Mouse (Mus musculus) layer of hippocampus, postnatal 25 days (tissue): ENCODE measurements around the gene Vim. TPM values are rescaled to one million over a fixed set of nuclear protein-coding genes. Genes with fewer than 3 reads are reported as not detected.

Source experiments
- DNase-seq, 2 experiments: peaks; one replicate each; pipeline ENCODE4 v3.0.0; 2022; ENCODE audit warnings: mixed read lengths in 2 of 2, low spot score in 1 of 2; ENCODE audit errors: extremely low spot score in 1 of 2
- total RNA-seq, 2 experiments: library from RNA; stranded (reverse); gene quantifications; 2 replicates each; pipeline ENCODE4 v1.2.3; 2021

Vim gene
- total RNA-seq, 2 experiments from 2014 or later, result 57.6 to 62.8 TPM

DNA sequence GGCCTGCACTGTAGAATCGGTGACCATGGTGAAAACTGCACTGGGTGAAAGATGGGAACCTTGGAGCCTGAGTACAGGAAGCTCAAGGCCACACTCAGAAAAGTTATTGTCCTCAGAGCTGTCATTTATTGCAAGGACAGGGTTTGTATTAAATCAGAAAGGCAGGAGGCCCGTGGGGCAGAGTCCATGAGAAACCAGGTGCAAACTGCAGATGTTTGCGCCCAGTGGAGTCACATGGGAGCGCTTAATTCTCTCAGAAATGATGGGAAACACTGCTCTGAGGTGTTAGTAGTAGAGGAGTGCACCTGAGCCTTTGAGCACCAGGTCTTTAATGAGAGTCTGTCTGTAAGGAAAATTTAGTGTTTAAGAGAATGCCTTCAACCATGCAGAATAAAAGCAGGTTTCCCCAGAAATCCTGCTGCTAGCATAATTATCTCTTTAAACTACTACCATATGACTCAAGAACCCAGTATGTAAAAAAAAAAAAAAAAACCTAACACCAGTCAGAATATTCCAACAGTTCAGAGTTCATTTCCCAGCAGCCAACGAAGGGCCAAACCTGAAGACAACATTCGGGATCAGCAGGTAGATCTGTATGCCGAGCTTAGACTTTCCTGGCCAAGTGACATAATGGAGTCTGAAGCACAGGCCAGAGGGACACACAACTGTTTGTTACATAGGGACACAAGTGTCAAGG lies 56.6 kb downstream of the Vim start:
- no peak for DNase-seq

Other genes with a start within 250 kb of the Vim start
- under 1 TPM; 0.10 to 0.14 TPM for gene Cubn, start 82.1 kb upstream of the Vim start, total RNA-seq
- 1 to 10 TPM; 4.8 to 6.4 TPM for gene Trdmt1, start 29.3 kb upstream of the Vim start, total RNA-seq
- gene St8sia6, start 220.1 kb downstream of the Vim start, total RNA-seq, result 1 to 10 TPM; 1.8 to 3.4 TPM